Mouse (Mus musculus) cerebellum, adult 18-20 months (tissue): ENCODE data around the gene Zbtb7a.

Experiments used
- DNase-seq, 2 experiments: peaks; one replicate each; pipeline ENCODE4 v3.0.0; 2021

Gene Zbtb7a

DNA sequence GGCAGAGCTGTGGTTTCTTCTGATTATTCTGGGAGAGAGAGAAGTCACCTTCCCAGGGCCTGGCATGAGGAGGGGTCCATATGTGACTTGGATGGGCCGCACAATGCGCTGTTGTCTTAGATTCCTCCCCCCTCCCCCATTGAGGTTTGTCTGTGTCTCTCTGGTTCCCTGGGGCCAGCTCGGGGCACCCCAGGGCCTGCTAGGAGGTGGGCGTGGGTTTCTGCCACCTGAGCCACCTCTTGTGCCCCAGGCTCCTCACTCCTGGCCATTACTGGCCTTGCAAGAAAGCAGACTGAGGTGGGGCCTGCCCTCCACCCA lies 4.5 kb downstream of the Zbtb7a start:
- peak in 1 of 2 experiments; percentile 29 for DNase-seq

DNA sequence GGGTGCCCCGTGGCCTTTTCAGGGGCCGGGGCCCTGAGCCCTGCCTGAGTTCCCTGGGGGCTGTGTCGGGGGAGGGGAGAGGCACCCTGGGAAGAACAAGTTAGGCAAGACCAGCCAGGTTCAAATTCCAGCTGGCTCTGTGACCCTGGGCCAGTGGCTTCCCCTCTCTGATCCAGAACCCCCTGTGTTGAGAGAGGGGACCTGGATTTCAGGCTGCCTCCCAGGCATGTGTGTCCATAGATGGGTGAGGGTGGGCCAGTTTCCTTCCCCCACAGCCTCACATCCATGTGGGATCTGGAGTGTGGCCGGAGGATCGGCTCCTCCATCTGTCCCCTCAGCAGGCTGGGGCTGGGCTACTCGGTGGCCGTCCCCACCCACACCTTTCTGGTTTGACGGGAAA lies 5.0 kb downstream of the Zbtb7a start:
- peak; percentile 64 to 70 for DNase-seq

DNA sequence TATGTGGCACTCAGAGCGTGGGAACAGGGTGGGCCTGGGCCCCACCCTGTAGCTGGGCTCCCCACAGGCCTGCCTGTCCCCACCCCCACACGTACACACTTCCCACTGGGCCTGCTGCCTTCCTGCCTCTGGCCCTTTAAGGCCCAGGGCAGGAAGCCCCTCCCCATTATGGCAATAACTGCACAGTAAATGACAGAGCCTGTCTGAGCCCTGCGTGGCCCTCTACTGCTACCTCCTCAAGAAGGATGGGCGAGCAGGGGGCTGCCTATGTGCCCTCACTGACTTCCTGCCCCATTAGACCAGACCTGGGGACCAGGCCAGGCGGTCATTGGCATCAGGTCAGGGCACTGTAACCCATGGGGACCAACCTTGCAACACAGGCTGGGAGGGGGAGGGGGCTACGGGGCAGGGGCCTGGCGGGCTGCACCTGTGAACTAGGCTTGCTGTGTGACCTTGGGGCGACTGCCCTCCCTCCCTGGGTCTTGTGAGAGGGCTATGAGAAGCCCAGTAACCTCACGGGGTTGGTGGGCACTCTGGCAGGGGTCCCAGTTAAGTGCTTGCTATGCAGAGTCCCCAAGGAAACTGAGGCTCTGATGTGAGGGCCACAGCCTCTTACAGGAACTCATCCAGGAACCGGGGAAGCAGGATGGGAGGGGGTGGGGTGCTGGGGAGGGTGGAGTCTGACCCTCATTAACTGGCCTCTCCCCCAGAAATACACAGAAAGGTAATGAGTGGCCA lies 5.9 kb downstream of the Zbtb7a start:
- peak in 1 of 2 experiments; percentile 47 for DNase-seq

DNA sequence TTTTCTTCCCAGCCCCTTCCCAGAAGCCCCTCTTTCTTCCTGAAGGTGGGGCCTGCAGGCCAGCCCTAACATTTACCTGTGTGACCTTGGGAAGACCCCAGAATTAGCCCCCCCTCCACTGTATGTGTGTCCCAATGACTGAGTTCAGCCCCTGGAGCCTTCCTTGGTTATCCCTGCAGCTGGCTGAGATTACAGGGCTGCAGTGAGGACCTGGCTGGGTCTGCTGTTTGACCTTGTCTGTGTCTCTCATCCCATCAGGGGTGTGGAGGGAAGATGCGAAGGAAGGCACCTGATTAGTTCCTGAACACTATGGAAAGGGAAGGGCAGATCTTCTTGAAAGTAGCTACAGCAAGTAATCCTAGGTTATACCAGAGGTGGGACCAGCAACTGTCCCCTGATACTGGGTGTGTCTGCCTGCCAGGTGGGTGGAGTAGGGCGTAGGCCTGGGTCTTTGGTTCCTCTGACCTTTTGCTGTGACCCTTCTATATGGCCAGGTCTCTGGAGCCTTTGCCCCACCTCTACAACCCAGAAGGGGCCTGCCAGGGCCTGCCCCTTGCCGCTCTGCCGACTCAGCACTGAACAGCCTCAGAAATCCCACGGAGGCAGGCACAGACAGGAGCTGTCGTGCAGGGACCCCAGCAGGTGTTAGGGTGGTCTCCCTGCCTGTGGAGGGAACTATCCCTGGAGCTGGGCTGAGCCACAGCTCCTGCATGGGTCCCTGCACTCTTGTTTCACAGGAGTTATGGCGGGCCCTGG lies 6.6 kb downstream of the Zbtb7a start:
- no peak for DNase-seq

DNA sequence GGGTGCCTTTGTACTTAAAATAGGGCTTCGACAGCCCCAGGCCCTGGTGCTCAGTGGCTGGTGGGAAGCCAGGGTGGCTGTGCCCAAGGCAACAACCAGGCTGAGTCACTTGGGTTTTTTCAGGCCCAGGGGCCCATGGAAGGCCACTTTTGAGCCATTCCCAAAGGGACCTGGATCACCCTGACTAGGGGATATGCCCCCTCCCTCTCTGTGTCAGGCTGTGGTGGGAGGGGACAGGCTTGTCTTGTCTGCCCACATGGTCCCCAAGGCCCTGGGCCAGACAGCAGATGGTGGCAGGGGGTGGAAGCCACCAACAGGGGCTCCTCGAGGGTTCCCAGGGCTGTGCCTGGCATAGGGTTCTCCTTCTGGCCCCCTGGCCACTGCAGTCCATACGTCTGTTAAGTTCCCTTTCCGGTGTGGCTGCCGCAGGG lies 7.5 kb downstream of the Zbtb7a start:
- peak; percentile 56 to 61 for DNase-seq

DNA sequence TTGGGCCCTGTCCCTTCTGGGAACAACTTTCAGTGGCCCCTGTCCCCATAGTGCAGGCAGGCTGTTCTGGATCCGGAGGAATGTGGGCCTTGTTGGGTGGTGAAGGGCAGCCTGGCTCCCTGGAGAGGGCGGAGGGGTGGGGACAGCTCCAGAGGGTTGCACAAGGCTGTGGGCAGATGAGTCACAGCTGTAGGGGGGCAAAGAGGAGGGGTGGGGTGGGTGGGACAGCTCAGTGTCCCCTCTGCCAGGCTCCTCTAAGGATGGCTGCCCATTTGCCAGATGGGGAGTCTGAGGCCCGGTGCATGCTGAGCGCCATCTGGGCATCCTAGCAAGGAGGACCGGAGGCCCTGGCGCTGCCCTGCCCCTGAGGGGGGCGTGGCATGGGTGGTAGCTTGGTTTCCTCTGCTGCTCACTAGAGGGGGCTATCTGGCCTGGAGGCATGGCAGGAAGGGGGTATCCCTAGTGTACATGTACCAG lies 8.2 kb downstream of the Zbtb7a start:
- DNase-seq, result peak; percentile 76 to 77

DNA sequence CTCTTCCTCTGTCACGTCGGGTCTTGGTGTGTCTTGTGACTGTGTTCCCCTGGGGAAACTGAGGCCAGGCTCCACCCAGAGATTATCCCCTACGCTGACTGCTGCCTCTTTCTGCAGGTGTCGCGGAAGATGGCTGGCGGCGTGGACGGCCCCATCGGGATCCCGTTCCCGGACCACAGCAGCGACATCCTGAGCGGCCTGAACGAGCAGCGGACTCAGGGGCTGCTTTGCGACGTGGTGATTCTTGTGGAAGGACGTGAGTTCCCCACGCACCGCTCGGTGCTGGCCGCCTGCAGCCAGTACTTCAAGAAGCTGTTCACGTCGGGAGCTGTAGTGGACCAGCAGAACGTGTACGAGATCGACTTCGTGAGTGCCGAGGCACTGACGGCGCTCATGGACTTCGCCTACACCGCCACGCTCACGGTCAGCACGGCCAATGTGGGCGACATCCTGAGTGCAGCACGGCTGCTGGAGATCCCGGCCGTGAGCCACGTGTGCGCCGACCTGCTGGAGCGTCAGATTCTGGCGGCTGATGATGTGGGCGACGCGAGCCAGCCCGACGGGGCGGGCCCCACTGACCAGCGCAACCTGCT lies 8.9 kb downstream of the Zbtb7a start:
- DNase-seq, result peak in 1 of 2 experiments; percentile 40

DNA sequence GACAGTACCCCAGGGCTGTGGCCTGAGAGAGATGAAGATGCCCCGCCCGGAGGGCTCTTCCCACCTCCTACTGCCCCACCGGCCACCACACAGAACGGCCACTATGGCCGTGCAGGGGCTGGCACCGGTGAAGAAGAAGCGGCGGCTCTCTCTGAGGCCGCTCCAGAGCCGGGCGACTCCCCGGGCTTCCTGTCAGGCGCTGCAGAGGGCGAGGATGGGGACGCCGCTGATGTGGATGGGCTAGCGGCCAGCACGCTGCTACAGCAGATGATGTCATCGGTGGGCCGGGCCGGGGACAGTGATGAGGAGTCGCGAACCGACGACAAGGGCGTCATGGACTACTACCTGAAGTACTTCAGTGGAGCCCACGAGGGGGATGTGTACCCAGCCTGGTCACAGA lies 9.6 kb downstream of the Zbtb7a start:
- DNase-seq, result peak in 1 of 2 experiments; percentile 43

DNA sequence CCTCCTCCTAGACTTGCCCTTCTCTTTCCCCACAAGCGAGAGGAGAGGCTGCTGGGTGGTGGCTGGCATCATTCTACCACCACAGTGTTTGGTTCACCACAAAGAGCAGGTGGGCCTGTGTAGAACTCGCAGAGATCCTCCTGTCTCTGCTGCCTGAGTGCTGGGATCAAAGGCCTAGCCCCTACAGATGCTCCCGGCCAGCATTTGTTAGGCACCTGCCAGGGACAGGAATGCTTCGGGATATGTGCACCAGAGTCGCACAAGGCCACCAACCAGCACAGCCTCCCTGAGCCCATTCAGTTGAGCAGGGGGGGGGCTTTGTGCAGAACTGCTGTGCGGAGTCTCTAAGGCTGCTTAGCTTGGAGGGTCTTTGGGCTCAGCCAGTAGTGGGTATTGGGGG lies 10.3 kb downstream of the Zbtb7a start:
- DNase-seq, result no peak

DNA sequence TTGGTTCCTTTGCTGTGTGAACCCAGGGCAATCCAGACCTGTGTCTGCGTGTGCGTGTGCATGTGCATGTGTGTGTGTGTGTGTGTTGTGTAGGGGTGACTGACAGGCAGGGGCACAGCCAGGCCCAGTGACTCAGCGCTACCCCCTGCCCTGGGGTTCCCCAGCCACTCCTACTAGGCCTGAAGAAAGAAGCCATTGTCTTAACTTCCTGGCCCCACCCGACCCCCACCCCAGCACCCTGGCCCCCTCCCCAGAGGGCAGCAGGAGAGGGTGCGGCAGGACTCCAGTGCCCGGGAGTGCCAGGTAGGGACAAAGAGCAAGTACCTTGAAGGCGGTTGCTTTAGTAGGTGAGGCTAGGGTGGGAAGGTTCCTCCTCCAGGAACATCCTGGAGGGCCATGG lies 10.8 kb downstream of the Zbtb7a start:
- DNase-seq, result no peak

DNA sequence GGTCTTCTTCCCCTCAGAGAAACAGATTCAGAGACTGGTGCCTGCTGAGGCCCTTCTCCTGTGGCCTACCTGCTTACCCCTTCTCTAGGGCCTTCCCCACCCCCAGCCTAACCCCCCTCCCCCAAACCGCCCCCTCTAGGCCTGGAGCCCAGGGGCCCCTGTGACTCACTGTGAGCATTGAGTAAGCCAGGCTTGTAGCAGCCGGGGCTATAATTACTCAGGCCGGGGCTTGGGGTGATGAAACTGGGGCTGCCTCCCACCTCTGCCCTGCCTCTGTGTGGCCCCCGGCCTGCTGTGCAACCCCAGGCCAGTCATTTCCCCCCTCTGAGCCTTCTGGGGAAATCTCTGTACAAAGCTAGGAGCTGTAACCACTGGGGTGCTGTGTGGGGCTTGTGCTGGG lies 11.3 kb downstream of the Zbtb7a start:
- DNase-seq, result no peak

DNA sequence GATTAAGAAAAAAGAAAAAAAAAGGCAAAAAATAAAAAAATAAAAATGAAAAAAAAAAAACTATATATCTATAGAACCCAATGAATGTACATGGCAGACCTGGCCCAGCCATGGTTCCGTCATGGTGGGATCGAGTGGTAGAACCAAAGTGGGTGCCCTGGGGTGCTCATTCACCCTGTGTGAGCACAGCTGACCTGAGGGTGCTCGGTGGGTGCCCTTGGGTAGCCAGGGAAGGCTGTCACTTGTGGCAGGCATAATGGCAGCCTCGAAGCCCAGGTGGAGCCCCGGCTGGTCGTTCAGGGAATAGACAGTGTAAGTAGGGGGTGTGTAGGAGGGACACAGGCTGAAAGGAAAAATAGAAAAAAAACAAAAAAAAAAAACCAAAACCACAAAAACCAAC lies 16.2 kb downstream of the Zbtb7a start:
- no peak for DNase-seq

DNA sequence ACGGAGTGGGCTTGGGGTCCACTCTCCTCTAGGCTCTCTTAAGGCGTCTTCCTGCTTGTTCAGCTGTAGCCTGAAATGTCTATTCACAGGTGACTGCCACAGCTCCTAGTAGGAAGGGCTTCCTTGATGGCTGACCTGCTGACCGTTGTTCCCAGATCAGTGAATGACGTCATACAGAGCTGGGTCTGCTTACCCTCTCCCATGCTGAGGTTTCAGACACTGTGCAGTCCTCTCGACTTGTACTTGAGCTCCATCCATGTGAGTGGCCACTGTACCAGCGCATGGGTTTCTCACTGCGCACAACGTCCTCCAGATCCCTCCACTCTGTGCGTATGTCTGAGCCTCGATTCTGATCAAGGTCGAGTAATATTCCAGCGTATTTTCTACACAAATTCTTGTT lies 17.6 kb downstream of the Zbtb7a start:
- no peak for DNase-seq

DNA sequence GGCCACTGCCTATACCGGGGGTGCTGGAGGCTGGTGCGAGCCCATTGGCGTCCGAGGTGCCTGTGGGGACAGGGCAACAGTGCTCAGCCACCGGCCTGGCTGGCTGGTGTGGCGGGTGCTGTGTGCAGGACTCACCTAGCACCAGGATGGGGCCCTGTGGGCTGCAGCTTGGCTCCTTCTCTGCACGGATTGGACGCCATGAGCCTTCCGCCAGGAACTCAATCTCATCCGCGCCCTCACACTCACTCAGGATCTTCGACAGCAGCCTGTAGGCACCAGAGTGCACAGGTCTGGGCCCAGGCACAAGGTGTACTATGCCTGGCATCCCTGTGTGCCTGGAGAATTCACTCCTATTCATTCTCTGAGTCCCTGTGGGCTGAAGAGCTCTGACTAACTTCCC lies 19.3 kb downstream of the Zbtb7a start:
- DNase-seq, result no peak

DNA sequence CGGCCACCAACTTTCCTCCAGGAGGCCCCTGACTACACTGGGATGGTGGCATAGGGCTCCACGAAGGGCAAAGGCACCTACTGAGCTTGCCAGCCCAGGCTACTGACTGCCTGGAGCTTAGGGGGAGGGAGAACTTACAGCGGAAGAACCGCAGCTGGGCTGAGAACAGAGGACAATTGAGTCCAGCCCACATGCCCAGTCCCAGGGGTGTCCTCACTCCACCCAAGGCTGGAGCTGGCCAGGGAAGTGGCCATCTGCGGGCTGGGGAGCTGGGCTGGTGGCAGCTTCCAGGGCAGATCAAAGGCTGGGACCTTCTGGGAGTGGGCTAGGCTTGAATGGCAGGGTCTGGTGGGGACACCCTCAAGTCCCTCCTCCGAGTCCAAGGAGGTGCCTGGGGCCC lies 19.7 kb downstream of the Zbtb7a start:
- DNase-seq, result no peak

DNA sequence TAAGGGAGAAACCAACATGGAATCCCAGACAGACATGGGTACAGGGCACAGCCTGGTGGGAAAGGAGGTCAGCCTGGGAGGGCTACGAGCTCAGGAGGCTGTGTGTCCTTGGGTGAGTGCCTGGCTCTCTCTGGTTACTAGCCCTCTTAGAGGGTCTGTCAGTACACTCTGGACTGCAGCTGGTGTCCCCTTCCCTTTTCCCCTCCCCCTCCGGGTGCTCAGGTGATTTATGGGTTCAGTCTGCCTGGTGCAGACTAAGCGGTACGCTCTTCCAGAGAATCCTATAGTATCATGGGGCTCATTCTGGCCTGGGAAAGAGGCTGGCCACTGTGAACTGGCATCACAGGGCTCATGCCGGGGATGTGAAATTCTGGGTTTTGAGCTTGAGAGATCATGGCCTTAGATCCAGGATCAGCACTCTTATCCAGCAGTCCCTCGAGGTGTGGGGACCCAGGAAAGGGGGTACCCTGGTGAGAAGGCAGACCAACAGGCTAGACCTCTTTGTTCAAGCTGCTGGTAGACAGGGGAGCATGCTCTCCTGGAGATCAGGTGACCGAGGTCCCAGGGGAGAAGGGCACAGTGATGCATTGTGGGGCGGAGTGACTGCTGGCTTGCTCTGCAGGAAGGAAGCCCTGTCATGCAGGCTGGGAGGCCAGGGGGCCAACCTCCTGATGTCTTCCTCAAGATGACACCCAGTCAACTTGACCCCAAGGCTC lies 26.7 kb downstream of the Zbtb7a start:
- DNase-seq, result no peak

DNA sequence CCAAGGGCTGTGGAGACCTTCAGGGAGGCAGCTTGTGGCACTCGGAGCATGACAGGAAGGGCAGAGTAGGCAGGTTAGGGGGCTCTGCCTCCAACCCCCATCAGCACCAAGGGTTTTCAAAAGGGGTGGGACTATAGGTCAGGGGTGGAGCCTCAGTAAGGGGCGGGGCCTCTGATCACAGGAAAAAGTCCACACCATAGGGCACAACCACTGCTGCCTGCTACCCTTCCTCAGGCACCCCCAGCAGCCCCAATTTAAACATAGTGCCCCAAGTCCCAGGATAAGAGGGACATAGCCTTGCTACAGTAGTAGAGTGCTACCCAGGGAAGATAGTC lies 27.3 kb downstream of the Zbtb7a start:
- no peak for DNase-seq

DNA sequence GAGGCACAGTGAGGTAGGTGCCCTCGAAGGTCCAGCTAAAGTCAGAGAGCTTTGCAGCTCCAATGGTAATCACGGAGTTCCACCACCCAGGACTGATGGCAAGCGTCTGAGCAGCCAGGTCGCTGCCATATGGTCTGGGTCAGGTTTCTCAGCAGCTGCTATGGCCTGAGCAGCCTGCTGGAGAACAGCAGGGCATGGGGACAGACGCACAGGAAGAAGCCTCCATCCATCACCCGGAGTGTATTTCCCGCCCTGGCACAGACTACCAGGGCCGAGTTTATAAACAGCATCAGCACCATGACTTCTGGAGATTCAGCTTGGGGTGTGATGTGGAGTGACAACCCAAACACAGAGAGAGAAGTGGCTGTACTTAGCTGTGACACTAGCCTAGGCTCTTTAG lies 30.1 kb downstream of the Zbtb7a start:
- peak; percentile 68 to 76 for DNase-seq

DNA sequence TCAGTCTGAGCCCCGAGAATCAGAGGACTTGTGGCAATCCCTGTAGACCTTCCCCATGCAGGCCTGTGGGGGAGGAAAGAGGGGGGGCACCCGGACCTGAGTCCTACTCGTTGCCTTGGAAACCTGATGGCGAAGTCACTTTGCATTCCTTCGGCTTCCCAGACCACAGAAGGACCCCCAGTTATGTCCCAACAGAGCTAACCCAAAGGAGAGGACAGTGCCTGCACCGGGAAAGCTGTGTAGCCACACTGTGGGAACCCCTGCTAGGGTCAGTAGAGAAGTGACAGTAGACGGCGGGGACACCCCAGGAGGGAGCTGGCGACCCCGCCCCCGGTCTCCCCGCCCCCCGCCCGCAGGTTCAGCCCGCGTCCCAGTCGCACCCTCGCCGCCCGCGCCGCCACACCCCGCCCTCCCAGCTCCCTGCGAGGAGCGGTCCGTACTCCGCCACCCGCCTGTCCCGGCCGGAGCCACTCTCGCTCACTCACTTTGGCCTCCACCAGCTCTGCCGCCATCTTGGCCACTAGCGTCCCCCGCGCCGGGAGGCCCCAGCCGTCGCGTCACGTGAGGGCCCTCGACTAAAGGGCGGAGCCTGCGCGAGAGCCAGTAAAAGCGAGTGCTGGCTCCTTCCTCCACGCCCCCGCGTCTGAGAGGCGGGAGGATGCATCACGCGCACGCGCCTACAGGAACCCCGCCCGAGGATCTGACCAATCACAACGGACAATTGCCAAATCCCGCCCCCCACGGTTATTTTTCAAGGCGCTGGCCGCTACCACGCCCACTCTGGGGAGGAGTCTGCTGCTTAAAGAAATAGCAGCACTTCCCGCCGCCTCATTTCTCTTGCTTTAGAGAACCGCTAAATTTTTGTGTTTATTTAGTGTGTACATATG lies 32.4 kb downstream of the Zbtb7a start, which contains the start of gene Pias4:
Gene Pias4, minus strand, starts transcription at position 724 of the 887 bp plus-strand sequence.
- peak; percentile 100 for DNase-seq

DNA sequence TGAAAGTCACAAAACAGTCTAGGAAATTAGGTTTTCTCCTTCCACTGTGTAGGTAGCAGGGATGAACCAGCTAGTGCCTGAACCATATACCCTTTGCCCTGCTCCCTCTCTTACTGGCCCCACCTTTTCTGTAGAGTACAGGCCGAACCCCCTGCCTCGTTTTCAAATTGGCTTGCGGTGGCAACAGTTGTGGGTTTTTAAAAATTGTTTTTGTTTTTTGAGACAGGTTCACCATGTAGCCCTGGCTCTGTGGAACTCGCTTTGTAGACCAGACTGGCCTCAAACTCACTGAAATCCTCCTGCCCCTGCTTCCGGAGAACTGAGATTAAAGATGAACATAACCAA lies 33.0 kb downstream of the Zbtb7a start:
- DNase-seq, result no peak

DNA sequence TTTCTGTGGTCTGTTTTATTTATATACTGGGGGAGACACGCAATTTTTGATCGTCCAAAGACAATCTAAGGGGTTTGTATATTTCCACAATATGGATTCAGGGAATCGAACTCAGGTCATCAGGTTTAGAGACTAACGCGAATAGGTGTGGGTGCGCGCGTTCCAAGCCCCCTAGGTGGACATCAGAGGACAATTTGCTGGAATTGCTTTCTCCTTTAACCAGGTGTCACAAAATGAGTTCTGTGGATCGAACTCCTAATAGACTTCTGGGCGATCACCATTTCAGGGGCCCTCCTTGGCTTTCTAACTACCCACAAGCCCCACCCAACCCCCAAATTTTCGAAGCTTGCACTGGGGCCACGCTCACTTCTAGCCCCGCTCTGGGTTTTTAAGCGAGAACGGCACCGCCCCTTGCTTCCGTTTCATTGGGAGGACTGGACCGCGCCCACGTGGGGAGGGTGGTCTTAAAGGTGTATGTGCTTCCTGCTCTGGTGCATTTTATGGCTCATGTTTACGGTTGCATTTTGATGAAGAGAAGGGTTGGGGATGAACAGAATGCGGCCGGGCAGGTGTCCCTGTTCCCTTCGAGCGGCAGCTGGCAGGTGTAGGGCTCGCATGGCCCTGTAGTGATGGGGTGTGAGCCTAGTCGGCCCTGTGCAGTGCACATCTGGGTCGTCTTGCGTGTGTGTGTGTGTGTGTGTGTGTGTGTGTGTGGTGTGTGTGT lies 33.7 kb downstream of the Zbtb7a start:
- peak; percentile 77 to 84 for DNase-seq

DNA sequence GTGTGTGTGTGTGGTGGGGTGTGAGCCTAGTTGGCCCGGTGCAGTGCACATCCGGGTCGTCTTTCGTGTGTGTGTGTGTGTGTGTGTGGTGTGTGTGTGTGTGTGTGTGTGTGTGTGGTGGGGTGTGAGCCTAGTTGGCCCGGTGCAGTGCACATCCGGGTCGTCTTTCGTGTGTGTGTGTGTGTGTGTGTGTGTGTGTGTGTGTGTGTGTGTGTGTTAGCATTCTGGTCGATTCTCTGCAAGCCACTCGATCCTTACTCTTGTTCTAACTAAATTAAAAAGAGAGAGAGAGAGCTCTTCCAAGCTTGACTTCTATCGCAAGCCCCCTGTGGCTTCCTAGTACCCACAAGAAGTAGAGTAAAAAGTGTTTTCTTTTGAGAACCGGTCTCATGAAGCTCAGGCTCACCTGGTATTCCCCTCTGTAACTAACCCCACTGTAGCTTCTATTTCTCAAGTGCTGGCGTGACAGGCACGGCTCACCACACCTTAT lies 34.4 kb downstream of the Zbtb7a start:
- DNase-seq, result peak in 1 of 2 experiments; percentile 35
